Mouse (Mus musculus) ovary, postnatal 10 days (tissue): ENCODE measurements around the gene Rassf8.

ENCODE experiments used
- DNase-seq: peaks from one replicate; pipeline ENCODE4 v3.0.0; 2022; ENCODE audit warnings: low spot score

Gene Rassf8

DNA sequence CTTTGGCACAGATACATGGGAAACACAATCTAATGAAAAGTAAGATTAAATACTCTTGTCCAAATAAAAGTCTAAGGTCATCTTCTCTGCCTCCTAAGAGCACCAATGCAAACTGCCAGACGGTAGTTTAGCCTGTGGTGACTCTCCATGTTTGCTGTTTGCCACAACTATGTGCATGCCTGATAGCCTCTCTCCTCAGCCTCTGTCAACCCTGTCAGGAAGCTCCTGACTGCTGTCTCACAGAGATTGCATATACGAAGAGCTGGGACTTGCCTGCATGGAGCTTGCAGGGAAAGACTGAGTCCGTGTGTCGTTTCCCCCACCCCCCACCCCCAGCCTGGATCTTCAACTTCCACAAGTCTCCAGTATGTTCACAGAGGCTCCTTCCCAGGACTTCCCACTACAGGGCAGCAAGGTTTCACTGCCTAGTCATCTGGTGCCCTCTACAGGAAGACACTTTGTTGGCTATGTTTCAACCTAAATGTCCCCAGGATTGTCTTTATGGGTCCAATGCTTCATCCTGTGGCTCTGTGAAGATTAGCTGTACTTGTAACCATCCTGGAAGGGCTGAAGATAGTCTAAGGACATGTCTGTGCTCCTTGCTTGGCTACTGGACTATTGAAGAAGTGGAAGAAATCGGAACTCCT, 77.2 kb downstream of the Rassf8 start:
- no peak for DNase-seq

DNA sequence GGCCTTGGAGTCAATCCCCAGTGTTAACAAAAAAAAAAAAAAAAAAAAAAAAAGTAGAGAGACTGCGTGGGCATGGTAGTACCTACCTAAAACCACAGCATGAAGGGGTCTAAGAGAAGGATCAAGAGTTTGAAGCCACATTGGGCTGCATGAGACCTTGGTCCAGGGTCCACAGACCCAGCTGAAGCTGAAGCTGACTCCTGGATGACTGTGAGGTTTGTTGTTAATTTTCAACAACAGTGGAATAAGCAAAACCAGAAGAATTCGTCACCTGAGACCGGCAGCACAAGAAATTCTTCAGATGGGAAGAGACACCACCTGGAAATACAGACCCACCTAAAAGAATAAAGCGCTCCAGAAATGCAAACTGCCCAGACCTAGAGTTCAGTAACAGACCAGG, 79.8 kb downstream of the Rassf8 start:
- no peak for DNase-seq

DNA sequence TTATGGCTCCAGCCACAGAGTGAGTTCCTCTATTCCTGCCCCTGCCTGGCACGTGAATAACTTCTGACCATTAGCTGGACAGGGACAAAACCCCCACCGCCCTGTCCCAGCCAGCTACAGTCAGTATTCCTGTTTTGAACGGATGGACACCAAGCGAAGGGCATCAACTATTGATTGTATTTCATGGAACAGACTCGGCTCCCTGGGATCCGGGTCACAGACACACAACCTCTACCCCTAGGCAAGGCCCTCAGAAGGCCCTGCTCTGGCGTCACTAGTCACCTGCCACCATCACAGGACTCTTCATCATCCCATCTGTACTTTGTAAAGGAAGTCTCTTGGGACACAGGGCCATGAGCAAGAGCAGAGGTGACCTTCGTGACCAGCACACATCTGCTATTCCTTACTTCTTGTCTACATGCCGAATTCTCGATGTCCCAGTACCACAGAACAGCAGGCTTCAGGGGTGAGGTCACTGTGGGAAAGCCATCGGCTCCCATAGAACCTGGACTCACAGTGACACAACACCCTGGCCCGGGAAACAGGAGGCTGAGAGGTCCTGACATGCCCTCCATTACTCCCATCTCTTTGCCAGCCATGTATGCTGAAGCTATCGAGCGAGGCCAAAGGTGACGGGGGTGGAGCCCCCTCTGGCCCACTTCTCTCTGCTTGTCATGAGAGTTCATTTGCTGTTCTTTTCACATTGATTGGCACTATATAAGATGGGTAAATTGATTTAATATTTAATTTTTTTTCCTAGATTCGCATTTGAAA, 82.7 kb downstream of the Rassf8 start:
- no peak for DNase-seq

DNA sequence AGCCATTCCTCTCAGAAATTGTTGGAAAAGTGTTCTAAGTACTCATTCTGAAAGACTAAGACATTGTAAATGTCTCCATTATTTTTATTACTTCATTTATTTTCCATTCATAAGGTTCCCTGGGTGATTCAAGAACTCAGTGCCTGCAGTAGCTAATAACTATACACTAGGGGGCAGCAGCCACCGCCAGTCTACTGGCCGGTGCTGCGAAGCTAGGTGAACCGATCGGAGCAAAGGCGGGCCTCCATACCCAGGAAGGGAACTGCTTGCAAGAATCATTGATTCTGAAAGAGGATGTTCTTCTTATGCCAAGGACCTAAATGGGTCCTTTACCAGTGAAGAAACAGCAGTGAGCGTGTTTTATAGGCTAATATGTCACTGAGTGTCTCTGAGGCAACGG, 83.6 kb downstream of the Rassf8 start:
- DNase-seq = no peak

DNA sequence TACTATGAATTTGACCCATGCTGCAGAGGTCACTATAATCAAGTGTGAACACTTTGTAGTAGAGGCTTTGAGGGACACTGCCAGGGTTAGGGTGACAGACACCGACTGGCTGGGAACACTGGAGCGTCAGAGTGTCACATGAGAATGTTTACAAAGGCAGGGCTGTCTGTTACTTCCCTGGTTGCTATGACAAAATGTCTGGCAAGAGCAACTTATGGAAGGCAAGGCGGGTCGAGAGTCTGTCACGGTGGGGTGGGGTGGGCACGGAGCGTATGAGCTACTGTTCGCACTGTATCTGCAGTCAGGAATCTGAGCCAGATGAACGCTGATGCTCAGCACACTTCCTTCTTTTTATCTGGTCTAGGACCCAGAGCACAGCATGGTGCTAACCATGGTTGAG, 84.1 kb downstream of the Rassf8 start:
- no peak for DNase-seq

DNA sequence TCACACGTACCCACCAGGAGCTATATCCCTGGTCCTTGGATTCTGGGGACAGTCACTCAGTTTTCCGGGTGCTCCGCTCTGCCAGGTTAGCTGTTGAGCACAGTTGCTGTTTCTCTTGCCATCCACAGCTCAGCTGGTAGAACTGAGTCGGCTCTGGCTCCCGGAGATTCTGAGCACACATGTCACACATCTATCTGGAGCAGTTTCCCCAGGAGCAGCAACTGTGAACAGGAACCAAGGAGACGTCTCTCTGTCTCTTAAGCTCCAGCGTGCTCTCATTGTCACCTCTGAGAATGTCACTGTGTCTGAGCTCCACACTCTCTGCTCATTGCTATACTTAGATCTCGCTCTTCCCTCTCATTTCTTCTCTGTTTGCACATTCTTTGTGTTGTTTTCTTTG, 86.4 kb downstream of the Rassf8 start:
- no peak for DNase-seq

DNA sequence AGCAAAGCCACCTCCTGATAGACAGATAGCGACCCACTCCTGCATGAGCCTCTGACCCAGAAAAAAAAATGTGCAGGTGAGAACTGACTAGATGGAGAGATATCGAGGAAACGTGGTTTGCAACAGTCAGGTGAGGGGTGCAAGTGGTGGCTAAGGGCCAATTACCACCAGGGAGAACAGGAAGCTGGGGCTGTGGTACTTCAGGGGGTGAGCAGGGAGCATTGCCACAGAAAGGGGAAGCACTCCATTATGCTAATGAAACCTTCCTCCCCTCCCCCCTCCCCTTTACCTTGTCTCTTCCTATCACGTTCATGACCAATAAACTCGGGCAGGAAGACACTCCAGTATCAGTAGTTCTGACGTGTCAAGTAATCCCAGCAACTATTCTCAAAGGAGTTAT, 88.8 kb downstream of the Rassf8 start:
- no peak for DNase-seq

DNA sequence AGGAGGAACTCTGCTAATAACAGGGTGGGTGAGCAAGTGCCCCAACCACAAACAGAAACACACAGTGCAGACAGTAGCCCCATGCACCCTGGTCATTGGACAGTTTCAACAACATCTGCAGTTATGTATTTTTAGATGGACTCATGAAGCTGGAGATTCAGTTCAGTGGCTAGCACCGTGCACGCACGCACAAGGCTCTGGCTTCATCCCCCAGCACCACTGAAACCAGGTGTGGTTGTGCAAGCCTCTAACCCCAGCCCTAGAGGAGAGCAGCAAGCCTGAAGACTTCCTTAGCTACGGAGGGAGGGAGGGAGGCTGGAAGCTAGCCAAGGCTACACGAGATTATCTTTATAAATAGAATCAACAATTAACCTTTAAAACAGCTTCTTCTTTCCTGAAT, 99.1 kb downstream of the Rassf8 start:
- DNase-seq = no peak

DNA sequence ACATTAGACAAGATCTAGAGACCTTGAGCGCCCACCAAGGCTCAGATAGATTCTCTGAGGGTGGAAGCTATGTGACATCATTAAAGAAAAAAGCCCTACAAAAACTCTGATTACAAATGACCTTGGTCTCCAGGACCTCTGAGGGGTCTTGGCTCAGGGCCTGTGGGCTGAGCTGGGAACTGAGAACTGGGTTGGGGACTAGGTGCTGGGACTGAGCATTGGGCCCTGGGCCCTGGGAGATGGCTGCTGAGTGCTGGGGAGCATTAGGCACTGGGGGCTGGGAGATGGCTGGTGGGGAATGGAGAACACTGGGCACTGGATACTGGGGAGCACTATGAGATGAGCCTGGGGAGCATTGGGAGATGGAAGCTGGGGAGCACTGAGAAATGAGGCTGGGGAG, 99.5 kb downstream of the Rassf8 start:
- DNase-seq = no peak

DNA sequence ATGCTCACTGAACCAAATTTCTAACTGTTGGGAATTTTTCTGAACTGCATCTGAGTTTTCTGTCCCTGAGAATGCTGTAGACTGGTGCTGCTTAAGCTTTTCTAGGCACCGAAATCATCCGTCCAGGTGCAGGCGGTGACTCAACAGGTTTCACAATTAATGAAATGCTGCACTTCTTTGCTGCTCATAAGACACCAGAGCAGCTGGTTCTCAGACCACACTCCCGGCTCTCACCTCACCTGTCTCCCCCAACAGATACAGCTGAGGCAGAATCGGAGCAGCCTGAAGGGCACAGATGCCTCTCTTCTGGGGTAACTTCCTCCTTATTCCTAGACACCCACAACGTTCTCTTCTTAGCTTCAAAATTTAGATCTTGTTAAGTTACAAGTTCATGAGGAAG, 100.4 kb downstream of the Rassf8 start:
- DNase-seq = no peak

DNA sequence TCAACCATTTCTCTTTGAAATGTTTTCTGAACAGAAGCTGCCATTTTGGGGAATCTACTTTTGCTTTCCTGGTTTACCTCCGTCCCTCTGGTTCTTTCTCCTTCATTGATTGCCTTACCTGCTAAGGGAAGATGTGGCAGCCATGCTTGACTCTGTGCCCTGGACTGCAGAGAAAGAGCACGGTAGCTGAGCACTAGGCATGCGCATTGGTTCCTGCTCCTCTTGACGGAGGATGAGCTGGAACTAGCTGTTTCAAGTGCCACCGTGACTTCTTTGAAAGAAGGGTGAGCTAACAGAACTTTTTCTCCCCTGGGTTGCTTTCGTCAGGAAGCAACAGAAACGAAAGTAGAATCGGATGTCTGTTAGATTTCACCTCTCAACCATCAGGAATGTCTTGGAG, 101.1 kb downstream of the Rassf8 start:
- no peak for DNase-seq

DNA sequence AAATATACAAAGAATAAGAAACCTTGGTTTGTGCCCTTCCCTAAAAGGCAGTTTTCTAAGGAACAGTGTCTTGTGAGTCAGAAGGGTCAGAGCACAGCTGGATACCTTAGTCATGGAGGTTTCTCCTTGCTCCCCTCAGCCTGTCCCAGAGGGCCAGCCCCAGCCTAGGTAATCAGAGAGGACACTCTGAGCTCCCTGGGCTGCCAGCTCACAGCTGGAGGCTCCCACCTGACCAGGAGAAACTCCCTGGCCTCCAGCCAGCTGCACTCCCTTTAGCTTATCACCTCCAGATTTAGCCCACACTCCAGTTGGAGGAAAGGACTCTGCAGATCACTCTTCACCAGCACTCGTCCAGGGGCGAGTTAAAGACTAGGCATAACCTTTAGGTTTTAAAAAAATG, 104.2 kb downstream of the Rassf8 start:
- no peak for DNase-seq

DNA sequence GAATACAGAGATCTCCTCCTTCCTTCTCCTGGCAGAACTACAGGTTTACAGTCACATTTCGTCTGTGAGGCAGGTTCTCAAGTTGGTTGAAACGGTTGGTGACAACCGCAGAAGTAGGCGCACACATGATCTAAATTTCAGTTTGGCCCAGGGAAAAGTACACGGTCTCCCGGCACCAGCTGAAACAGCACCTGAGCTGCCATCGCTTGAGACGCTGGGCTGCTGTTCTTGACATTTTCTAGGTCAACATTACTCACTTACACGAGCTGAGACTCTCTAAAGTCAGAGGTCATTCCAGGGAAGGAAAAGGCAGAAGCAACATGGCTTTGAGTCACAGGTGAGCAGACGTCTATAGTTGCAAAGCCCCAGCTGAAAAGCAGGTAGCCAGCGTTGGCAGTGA, 105.4 kb downstream of the Rassf8 start:
- no peak for DNase-seq

DNA sequence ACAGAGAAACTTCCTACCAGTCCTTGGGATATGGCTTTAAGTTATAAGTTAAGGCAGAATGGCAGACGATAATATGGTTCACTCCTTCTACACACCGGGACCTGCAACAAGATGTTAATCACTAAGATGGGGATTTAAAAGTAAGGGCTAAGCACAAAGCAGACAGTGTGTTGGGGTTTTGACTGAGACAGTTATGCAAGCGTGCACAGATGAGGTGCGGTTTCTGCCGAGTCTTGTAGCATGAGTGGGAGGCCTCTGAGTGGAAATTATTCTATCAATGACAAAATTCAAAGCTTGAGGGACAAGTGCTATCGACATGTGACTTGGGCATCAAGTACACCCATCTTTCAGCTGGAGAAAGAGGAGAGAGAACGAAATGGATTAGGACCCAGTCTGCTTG, 106.2 kb downstream of the Rassf8 start:
- no peak for DNase-seq

DNA sequence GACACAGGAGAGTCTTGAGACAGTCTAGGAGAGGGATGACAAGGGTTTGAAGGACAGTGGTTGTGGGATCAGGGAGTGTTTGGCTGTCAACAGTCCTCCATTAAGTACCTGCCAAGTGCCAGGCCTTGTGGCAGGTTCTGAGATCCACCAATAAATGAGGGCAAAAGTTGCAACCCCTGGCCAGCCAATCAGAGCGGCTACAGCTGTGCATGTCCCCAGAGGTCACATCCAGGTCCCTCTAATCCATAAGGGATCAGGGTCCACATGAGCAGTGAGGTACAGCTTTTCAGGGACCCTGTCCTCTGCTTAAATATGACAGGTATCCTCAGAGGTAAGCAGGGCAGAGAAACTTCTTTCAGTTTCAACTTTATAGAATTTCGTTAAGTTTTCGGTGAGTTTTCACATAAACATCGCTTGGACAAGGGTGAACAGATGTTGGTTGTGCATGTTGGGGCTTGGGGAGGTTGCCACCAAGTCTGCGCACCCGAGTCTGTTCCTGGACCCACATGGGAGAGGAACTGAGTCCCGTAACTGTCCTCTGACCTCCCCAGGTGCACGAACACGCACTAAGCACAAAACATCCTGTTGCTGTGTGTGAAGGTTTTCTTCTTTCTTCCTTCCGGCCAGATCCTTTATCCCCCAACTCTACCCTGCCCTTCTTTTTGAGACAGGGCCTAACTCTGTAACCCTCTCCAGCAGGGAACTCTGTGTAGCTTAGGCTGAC, 107.0 kb downstream of the Rassf8 start:
- no peak for DNase-seq

DNA sequence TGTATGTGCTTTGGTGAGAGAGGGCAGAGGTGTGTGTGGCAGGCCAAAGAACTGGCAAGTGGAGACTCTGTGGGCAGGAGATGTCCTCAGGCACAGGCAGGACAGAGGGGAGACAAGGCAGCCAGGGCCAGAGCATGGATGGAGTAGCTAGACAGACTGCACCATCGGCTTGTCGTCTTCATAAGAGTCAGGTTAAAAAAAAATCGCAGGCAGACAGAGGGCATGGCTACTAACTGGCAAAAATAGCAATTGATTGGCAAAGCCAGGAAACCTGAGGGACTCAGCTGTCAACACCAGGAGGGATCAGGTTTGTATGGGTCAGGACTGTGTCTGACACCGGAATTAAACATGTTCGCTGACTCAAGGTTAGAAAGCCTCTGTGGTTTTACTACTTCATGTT, 108.2 kb downstream of the Rassf8 start:
- DNase-seq = no peak

DNA sequence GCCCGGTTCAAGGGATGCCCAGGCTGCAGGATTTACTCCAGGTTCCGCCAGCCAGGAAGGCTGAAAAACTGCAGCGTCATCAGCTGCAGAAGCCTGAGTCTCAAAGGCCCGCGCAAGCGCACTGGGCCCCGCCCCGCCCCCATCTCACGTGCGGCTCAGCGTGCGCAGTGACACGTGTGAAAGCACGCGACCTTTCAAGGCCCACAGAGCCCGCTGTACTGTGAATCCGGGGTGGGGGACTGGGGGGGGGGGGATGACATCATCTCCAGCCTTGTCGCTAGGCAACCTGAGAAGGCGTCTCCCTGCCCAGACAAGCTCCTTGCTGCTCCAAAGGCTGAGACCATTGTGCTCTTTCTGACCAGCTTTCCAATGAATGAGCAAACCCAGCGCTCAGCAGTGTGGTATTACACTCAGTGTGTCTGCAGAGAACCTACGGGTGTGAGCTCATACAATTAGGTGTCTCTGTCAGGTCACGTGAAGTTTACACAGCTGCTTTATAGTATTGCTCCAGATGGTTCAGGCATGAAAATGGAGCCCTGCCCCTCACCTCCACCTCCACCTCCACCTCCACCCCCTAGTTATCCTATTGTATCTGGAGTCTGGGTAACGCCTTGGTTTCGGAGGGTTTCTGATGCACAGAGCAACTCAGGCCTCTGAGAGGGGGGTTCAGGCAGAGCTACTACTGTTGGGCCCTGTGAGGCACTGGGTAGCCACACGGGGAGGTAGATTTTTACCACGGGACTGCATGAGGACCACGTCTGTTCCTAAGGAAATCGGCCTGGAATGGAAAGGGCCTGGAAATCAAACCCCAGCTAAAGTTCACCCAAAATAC, 109.4 kb downstream of the Rassf8 start:
- peak; percentile 90 for DNase-seq

DNA sequence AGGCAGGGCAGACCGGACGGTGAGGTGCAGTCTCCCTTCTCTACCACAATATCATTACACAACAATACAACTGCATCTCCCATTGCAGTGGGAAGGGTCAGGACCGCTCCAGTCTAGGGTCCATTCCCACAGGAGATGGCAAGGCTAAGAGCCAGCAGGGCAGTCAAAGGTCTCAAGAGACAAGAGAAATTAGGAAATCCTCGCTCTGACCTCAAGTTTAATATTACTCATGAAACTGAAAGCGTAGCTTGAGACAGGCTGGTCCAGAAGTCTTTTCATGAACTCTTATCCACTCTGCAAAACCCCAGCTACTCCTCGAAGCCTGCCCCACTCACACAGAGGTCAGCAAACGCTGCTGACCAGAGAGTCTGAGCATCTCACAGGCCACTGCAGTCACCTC, 110.9 kb downstream of the Rassf8 start:
- no peak for DNase-seq

DNA sequence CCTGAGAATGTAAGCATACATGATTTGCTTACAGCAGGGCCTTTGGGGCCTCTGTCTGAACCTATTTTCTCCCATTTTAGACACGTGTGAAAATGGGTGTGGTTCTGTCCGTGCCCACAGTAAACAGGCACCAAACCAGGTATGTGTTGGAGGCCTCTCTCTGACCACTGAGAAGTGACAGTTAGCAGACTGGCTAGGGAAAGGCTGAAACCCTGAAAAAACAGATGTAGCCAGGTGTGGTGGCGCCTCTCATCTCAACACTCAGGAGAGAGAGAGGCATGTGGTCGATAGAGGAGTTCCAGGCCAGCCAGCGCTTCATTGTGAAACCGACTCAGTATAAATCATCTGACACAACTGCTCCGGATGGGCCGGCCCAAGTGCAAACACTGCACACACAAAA, 111.9 kb downstream of the Rassf8 start:
- no peak for DNase-seq

DNA sequence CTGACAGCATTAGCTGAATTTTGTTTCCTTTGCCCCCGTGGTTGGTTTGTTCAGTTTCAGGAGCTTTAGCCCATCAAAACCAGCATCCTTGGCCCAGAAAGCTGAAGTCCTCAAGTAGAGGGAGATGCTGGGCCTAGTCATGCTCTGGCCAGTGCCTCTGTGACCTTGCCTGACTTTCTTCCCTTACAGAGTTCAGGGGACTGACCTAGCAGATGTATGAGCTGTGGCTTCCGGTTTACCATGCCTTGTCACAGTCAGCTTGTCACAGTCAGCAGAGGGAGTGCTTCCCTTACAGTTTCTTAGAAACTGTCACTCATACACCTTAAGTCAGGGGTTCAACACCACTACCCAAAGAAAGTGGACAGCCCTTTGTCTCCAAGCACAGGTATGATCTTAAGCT, 113.8 kb downstream of the Rassf8 start:
- no peak for DNase-seq

DNA sequence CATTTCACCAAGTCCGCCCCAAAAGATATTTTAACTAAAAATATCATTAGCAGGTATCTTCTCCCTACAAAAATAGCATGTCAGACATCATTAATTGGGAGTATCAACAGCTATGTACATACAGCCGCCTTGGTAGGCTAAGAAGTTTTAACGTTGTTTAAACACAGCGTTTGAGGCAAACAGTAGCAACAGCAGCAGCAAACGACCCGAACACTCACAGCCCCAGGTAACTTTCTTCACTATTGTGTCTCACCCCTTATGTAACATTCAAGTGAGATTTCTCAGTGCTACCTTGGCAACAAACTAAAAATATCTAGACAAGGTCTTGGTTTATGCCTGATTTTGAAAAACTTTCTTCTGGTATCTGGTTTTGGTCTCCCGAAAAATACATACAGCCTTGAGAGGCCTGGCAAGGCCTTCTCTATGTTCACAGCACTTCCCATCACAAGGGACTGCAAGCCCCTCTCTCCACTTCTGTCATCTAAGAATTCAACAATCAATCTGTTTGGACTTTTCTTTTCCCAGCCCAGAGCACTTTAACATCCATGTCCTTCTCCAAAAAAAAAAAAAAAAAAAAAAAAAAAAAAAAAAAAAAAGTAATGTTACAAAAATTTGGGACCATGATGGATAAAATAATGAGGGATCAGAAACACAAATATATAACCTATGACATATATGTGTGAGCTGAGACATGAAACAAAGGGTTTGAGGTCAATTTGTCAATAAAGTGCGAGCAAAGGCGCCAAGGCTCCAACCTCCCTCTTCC, 115.1 kb downstream of the Rassf8 start:
- DNase-seq = no peak

DNA sequence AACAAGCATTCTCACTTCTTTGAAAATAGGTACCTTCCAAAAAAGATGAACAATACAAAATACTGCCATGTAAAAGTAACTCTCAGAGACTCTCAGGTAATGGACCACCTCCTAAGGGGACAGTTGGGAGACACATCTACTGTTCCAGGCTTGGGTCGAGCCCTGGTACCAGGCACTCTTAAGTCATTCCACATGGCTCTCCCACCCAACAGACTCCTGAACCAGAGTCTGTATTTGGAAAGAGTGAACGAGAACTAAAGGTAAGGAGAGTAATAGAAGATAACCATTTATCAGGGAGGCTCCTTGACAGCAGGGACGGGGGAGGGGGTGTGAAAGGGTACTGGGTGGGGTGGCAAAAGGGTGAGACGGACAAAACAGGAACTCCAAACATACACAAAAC, 115.8 kb downstream of the Rassf8 start:
- no peak for DNase-seq
